Mouse (Mus musculus): ENCODE data around the gene Prkag3. TPM values are rescaled to one million over a fixed set of nuclear protein-coding genes. Genes with fewer than 3 reads are reported as not detected.

The Prkag3 gene
- total and polyA plus RNA-seq, 2 experiments: 0.28 TPM; not detected in 1

GRCm38 (mm10) chr1:74753266-74753974 is 4.4 kb upstream of the Prkag3 start:
- 92% methylated on average over 8 of the region's 8 CpGs for WGBS
- Histone ChIP-seq H3K79me2 (ENCODE audit: control insufficient read depth, insufficient read depth, low read length) (no peaks in the 10 kb centered on the region), H3K4me1 (ENCODE audit: control insufficient read depth, insufficient read depth, low read length) (peaks cover 6% of the 10 kb centered on the region; the same call in 1 of the 2 replicates), H3K36me3 (ENCODE audit: control insufficient read depth, insufficient read depth, low read length) (no peaks in the 10 kb centered on the region), H3K27ac (replicated peaks; ENCODE audit: insufficient read depth, low read depth, low read length) (no peak overlapping the region), H3K27me3 (ENCODE audit: control insufficient read depth, insufficient read depth, low read length) (no peaks in the 10 kb centered on the region), H3K9ac (ENCODE audit: low read depth, low read length) (no peak overlapping the region), H3K4me3 (ENCODE audit: insufficient read depth, low read depth, low read length) (no peak overlapping the region)
- TF ChIP-seq POLR2A (IDR thresholded peaks at IDR 0.05; ENCODE audit: extremely low read depth, insufficient read depth, low read length) (no peak), CTCF (IDR thresholded peaks at IDR 0.05; ENCODE audit: low read depth, low read length) (no peak)
- no peak for DNase-seq (ENCODE audit: extremely low read depth, low read depth, low spot score)

GRCm38 (mm10) chr1:74752833-74753232 is 3.8 kb upstream of the Prkag3 start:
- TF ChIP-seq POLR2A (IDR thresholded peaks at IDR 0.05; ENCODE audit: extremely low read depth, insufficient read depth, low read length): no peak
- TF ChIP-seq CTCF (IDR thresholded peaks at IDR 0.05; ENCODE audit: low read depth, low read length): no peak
- H3K27ac ChIP-seq (replicated peaks; ENCODE audit: insufficient read depth, low read depth, low read length): no peak overlapping the region
- WGBS: over 99% methylated on average over 3 of the region's 3 CpGs
- H3K79me2 ChIP-seq (ENCODE audit: control insufficient read depth, insufficient read depth, low read length): no peaks in the 10 kb centered on the region
- no peaks in the 10 kb centered on the region for H3K36me3 ChIP-seq (ENCODE audit: control insufficient read depth, insufficient read depth, low read length)
- H3K4me3 ChIP-seq (ENCODE audit: insufficient read depth, low read depth, low read length): no peak overlapping the region
- no peaks in the 10 kb centered on the region for H3K27me3 ChIP-seq (ENCODE audit: control insufficient read depth, insufficient read depth, low read length)
- no peak for DNase-seq (ENCODE audit: extremely low read depth, low read depth, low spot score)
- H3K9ac ChIP-seq (ENCODE audit: low read depth, low read length): no peak overlapping the region
- H3K4me1 ChIP-seq (ENCODE audit: control insufficient read depth, insufficient read depth, low read length): peaks cover 6% of the 10 kb centered on the region; the same call in 1 of the 2 replicates

GRCm38 (mm10) chr1:74752150-74752549 is 3.1 kb upstream of the Prkag3 start:
- Histone ChIP-seq H3K4me3 (ENCODE audit: insufficient read depth, low read depth, low read length) (no peak overlapping the region), H3K4me1 (ENCODE audit: control insufficient read depth, insufficient read depth, low read length) (peaks cover 6% of the 10 kb centered on the region; the same call in 1 of the 2 replicates), H3K79me2 (ENCODE audit: control insufficient read depth, insufficient read depth, low read length) (no peaks in the 10 kb centered on the region), H3K36me3 (ENCODE audit: control insufficient read depth, insufficient read depth, low read length) (no peaks in the 10 kb centered on the region), H3K27me3 (ENCODE audit: control insufficient read depth, insufficient read depth, low read length) (no peaks in the 10 kb centered on the region), H3K9ac (ENCODE audit: low read depth, low read length) (no peak overlapping the region), H3K27ac (replicated peaks; ENCODE audit: insufficient read depth, low read depth, low read length) (no peak overlapping the region)
- WGBS: 90% methylated on average over 8 of the region's 8 CpGs
- DNase-seq (ENCODE audit: extremely low read depth, low read depth, low spot score): no peak
- TF ChIP-seq CTCF (IDR thresholded peaks at IDR 0.05; ENCODE audit: low read depth, low read length) (no peak), POLR2A (IDR thresholded peaks at IDR 0.05; ENCODE audit: extremely low read depth, insufficient read depth, low read length) (no peak)

DNA sequence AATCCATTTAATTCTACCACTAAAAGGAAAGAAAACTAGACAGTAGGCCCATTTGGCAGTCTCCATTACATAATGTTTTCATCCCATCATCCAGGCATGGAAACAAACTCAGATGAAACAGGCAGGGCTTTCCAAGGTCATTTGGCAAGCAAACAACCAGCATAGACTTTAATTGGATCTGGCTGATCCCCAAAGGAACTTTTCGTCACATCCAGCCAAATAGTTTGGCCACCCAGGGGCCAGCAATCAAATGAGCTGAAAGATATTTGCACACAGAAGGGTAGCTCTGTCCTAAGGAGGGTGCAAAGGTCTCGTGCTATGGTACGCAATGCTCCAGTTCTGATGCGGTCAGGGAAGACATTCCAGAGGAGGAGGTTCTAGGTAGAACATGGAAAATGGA is 1.7 kb upstream of the Prkag3 start:
- H3K4me3 ChIP-seq (ENCODE audit: insufficient read depth, low read depth, low read length): no peak overlapping the region
- no peaks in the 10 kb centered on the region for H3K79me2 ChIP-seq (ENCODE audit: control insufficient read depth, insufficient read depth, low read length)
- H3K9ac ChIP-seq (ENCODE audit: low read depth, low read length): no peak overlapping the region
- peaks cover 6% of the 10 kb centered on the region; the same call in 1 of the 2 replicates for H3K4me1 ChIP-seq (ENCODE audit: control insufficient read depth, insufficient read depth, low read length)
- WGBS: 16% methylated on average over 4 of the region's 4 CpGs
- peak; percentile 92 for DNase-seq (ENCODE audit: extremely low read depth, low read depth, low spot score)
- H3K36me3 ChIP-seq (ENCODE audit: control insufficient read depth, insufficient read depth, low read length): no peaks in the 10 kb centered on the region
- no peak for TF ChIP-seq CTCF (IDR thresholded peaks at IDR 0.05; ENCODE audit: low read depth, low read length)
- no peak for TF ChIP-seq POLR2A (IDR thresholded peaks at IDR 0.05; ENCODE audit: extremely low read depth, insufficient read depth, low read length)
- H3K27ac ChIP-seq (replicated peaks; ENCODE audit: insufficient read depth, low read depth, low read length): peak overlapping the region; percentile 46
- no peaks in the 10 kb centered on the region for H3K27me3 ChIP-seq (ENCODE audit: control insufficient read depth, insufficient read depth, low read length)

DNA sequence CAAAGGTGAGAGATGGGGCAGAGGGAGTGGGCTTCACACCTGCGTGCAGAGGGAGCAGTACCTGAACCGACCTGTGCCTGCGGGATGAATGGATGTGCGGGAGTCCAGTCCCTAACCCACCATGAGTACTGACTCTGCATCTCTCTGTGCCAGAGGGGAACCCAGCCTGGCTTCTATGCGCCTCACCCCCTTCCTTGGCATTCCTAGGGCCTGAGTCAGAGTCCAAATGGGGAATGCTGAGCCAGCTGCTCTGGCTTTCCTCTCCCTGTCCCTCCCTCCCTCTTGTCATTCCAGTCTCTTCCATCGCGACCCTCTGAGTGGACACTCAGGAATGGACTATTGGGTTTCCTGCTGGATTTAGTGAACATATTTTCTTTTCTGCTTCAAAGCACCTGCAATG is 280 bp upstream of the Prkag3 start:
- H3K36me3 ChIP-seq (ENCODE audit: control insufficient read depth, insufficient read depth, low read length): no peaks in the 10 kb centered on the region
- 69% methylated on average over 7 of the region's 7 CpGs for WGBS
- H3K9ac ChIP-seq (ENCODE audit: low read depth, low read length): no peak overlapping the region
- no peaks in the 10 kb centered on the region for H3K27me3 ChIP-seq (ENCODE audit: control insufficient read depth, insufficient read depth, low read length)
- H3K27ac ChIP-seq (replicated peaks; ENCODE audit: insufficient read depth, low read depth, low read length): no peak overlapping the region
- peaks cover 6% of the 10 kb centered on the region; the same call in 1 of the 2 replicates for H3K4me1 ChIP-seq (ENCODE audit: control insufficient read depth, insufficient read depth, low read length)
- H3K79me2 ChIP-seq (ENCODE audit: control insufficient read depth, insufficient read depth, low read length): no peaks in the 10 kb centered on the region
- H3K4me3 ChIP-seq (ENCODE audit: insufficient read depth, low read depth, low read length): no peak overlapping the region
- DNase-seq (ENCODE audit: extremely low read depth, low read depth, low spot score): no peak
- TF ChIP-seq CTCF (IDR thresholded peaks at IDR 0.05; ENCODE audit: low read depth, low read length) (no peak), POLR2A (IDR thresholded peaks at IDR 0.05; ENCODE audit: extremely low read depth, insufficient read depth, low read length) (no peak)

GRCm38 (mm10) chr1:74747335-74747734 is 1.7 kb downstream of the Prkag3 start:
- no peak for TF ChIP-seq POLR2A (IDR thresholded peaks at IDR 0.05; ENCODE audit: extremely low read depth, insufficient read depth, low read length)
- no peak for TF ChIP-seq CTCF (IDR thresholded peaks at IDR 0.05; ENCODE audit: low read depth, low read length)
- WGBS: 81% methylated on average over 5 of the region's 5 CpGs
- H3K4me3 ChIP-seq (ENCODE audit: insufficient read depth, low read depth, low read length): no peak overlapping the region
- H3K27ac ChIP-seq (replicated peaks; ENCODE audit: insufficient read depth, low read depth, low read length): no peak overlapping the region
- H3K27me3 ChIP-seq (ENCODE audit: control insufficient read depth, insufficient read depth, low read length): no peaks in the 10 kb centered on the region
- no peak overlapping the region for H3K9ac ChIP-seq (ENCODE audit: low read depth, low read length)
- no peak for DNase-seq (ENCODE audit: extremely low read depth, low read depth, low spot score)
- no peaks in the 10 kb centered on the region for H3K36me3 ChIP-seq (ENCODE audit: control insufficient read depth, insufficient read depth, low read length)
- no peaks in the 10 kb centered on the region for H3K79me2 ChIP-seq (ENCODE audit: control insufficient read depth, insufficient read depth, low read length)
- peaks cover 6% of the 10 kb centered on the region; the same call in 1 of the 2 replicates for H3K4me1 ChIP-seq (ENCODE audit: control insufficient read depth, insufficient read depth, low read length)

All from liver, adult 2 months (tissue).